Mouse (Mus musculus): Measurements from ENCODE around the gene Vps37d.
"Not testable (repeated sequence)": the region's sequence is repeated elsewhere in the genome, so short reads cannot be mapped to it uniquely, and the experiment has no call there.

The Vps37d gene

DNA sequence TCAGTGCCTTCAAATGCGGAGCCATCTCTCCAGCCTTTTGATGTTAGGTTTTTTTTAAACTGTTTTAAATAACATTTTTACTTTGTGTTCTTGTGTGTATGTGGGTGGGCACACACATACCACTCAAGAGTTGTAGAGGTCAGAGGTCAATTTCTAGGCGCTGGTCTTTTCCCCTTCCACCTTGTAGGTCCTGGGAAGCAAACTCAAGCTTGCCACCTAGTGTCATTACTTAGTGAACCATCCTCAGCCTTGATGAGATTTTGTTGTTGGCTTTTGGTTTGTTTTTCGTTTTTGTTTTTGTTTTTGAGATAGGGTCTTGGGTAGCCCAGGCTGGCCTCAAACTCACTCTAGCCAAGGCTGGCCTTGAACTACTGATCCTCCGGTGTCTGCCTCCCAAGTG lies 2.4 kb downstream of the Vps37d start:
- DNase-seq (ENCODE audit: low spot score in 2 of 2) = no peak

- DNase-seq (ENCODE audit: low spot score in 2 of 2) = no peak
Observed at GRCm38 (mm10) chr5:135073349-135074150, 4.5 kb downstream of the Vps37d start.

GRCm38 (mm10) chr5:135072720-135073119 lies 5.3 kb downstream of the Vps37d start:
- DNase-seq (ENCODE audit: low spot score in 2 of 2) = no peak

DNA sequence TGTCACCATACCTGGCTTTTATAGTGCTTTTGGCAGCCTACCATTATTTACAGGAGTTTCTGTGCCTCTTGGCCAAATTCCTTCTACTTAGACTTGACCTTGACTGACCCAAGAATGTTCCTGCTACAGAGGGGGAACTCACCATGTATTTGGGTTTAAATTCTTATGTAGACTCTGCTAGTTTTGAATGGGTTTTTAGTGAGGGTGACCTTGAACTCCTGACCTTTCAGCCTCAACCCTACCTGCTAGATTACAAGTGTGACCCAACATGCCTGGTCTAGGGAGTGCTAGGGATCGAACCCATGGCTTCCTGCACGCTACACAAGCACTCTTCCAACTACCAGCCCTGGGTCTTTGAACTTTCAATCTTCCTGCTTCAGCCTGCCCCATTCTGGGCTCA lies 6.0 kb downstream of the Vps37d start:
- DNase-seq (ENCODE audit: low spot score in 2 of 2) = no peak

GRCm38 (mm10) chr5:135070448-135070847 lies 7.6 kb downstream of the Vps37d start:
- no peak for DNase-seq (ENCODE audit: low spot score in 2 of 2)

- no peak for DNase-seq (ENCODE audit: low spot score in 2 of 2)
Observed at GRCm38 (mm10) chr5:135066008-135066407, 12.1 kb downstream of the Vps37d start.

GRCm38 (mm10) chr5:135064909-135065446 lies 13.1 kb downstream of the Vps37d start, which contains the start of gene Bud23:
Gene Bud23, minus strand, starts transcription at chr5:135064959.
- DNase-seq (ENCODE audit: low spot score in 2 of 2) = not testable (repeated sequence)

- DNase-seq (ENCODE audit: low spot score in 2 of 2) = no peak
Observed at GRCm38 (mm10) chr5:135064382-135064766, 13.7 kb downstream of the Vps37d start.

DNA sequence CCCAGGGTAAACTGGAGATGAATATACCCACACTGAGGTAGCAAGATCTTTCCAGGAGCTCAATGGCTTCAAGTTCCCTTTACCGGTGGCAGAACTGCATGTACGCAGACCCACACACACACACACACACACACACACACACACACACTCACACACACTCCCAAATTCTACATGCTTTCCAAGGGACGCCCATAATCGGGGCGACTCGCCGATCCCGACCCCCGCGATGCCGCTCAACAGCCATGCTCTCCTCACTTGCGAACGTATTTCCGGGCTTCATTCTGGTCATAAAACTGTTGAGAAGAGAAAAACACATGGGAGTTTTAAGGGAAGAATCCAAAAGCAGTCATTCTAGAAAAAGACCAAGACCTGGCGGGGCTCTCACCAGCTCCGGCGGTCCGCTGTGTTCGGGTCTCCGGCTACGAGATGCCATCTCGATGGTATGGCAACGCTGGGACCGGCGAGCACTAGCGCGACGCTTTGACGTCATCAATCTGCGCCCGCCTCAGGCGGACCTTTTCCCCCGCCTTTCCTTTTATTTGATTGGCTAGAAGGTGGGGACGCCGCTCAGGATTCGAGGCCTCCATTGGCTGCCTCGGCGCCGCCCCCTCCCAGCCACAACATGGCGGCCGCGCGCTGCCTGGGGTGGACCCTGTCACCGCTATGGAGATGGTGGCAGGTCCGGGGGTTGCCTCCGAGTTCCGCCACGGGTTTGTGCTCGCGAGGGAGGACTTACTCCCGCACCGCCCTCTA lies 14.3 kb downstream of the Vps37d start, which contains the start of gene Dnajc30:
Gene Dnajc30, plus strand, starts transcription at position 574 of the 753 bp plus-strand sequence.
- DNase-seq (ENCODE audit: low spot score in 2 of 2) = peak; percentile 96 to 97

DNA sequence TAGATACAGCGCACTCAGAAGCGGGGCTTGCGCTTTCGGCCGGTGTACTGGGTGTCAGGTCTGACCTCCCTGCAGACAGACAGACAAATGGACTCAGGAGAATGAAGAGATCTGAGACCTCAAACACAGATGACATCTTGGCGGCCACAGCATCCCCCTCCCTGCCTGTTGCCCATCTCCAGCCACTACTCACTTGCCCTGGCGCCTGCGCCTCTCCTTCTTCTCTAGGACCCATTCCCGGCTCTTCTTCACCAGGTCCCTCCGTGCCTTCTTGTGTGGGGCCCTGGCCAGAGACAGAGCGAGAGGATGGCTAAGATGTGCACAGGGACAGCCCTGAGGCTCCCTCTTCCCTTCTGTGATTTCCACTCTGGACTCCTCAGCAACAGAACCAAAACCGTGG lies 24.7 kb downstream of the Vps37d start:
- no peak for DNase-seq (ENCODE audit: low spot score in 2 of 2)

DNA sequence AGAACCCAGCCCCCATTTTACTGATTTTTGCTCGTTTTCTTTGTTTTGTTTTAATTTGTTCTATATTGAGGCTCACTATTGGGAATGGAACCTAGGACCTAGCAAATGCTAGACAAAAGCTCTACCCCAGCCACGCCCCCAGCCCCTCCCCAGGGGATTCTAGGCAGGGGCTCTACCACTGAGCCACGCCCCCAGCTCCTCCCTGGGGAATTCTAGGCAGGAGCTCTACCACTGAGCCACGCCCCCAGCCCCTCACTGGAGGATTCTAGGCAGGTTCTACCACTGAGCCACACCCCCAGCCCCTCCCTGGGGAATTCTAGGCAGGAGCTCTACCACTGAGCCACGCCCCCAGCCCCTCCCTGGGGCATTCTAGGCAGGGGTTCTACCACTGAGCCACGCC lies 28.8 kb downstream of the Vps37d start:
- DNase-seq (ENCODE audit: low spot score in 2 of 2) = not testable (repeated sequence)

GRCm38 (mm10) chr5:135048539-135048938 lies 29.5 kb downstream of the Vps37d start:
- DNase-seq (ENCODE audit: low spot score in 2 of 2) = no peak

DNA sequence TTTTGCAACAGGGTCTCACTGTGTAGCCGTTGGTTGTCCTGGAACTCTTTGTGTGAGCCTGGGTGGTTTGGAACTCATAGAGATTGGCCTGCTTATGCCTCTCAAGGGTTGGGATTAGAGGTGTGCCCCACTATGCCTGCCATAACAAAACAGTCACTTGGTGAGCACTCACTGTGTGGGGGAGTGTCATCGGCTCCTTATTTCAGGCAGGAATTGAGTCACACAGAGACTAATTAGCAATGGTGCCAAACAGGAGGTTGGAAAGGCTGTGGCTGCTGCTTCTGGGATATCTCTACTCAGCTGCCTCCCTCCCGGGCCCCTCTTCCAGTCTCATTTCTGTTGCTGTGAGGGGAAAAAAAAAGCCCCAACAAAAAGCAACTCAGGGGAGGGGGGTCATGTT lies 33.5 kb downstream of the Vps37d start:
- DNase-seq (ENCODE audit: low spot score in 2 of 2) = no peak

DNA sequence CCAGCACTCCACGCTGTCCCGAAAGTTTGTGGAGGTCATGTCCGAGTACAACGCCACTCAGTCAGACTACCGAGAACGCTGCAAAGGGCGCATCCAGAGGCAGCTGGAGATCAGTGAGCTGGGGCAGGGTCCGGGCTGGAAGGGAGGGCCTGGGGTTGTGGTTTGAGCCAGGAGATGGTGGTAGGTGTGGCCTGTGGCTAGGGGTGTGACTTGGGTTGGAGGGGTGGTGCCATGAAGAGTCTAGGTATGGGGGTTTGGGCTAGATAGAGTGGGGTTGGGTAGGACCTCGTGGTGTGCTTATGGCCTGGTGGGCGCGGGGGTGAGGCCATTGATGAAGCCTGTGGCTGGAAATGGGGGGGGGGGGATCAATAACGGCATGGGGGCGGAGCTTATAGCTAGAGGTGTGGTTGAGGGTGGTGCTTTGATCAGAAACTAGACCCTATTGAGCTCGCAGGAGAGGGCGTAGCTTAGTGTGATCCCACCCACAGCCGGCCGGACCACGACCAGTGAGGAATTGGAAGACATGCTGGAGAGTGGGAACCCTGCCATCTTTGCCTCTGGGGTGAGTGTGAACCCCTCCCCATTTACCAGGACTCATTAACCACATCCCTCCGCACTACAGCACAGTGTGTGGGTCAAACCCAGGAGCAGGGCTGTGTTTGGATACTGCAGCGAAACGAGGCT lies 35.8 kb downstream of the Vps37d start:
- no peak for DNase-seq (ENCODE audit: low spot score in 2 of 2)

DNA sequence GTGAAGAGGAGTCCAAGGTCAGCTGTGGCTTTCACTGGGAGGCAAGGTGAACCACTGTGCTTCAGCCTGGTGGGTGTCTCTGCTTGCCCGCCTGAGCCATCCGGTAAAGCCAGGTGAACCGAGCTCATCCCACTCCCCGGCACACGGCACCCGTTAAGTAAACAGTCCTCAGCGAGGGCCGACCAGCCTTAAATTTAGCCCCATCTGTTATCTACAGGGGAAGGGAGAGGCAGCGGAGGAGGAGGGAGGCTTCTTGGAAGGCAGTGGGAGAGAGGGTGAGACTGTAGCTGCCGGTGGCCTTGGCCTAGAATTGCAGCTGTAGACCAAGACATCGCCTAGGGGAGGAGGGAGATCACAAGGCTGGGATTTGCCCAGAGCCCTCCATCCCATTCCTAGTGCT lies 37.3 kb downstream of the Vps37d start:
- no peak for DNase-seq (ENCODE audit: low spot score in 2 of 2)

DNA sequence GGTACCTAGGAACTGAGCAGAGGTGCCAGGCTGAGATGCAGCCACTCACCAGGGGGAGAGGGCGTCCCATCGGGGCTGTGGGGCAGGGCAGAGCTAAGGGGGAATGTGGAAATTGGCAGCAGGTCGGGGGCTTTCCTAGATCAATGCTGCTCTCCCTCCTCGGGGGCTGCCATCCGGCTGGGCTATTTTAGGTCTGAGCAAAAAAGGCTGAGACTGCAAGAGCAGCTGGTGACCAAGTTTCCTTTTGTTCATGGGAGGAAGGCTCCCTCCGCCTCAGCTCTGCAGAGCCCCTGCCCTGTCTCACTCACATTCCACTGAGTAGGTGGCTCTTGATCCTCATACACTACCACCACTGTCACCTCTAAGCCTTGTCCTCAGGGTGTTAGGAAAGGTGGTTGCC lies 38.0 kb downstream of the Vps37d start:
- no peak for DNase-seq (ENCODE audit: low spot score in 2 of 2)

GRCm38 (mm10) chr5:135039541-135039940 lies 38.5 kb downstream of the Vps37d start:
- no peak for DNase-seq (ENCODE audit: low spot score in 2 of 2)

DNA sequence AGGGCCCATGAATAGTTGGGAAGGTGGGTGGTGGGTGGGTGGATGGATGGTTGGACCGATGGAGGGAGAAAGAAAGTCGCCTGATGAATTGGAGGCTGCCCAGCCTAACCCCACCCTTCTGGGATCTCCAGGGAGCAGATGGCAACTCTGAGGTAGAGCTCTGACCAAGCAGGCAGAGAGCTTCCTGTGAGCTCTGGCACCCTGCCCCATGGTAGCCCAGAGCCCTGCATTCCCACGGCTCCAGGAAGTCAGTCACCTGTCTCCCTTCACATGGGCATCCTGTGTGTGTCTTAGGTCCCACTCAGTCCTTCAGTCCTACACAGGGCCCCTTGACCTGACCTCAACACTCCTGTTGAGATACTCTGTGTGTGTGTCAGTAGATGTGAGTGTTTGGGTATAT lies 40.1 kb downstream of the Vps37d start:
- no peak for DNase-seq (ENCODE audit: low spot score in 2 of 2)

DNA sequence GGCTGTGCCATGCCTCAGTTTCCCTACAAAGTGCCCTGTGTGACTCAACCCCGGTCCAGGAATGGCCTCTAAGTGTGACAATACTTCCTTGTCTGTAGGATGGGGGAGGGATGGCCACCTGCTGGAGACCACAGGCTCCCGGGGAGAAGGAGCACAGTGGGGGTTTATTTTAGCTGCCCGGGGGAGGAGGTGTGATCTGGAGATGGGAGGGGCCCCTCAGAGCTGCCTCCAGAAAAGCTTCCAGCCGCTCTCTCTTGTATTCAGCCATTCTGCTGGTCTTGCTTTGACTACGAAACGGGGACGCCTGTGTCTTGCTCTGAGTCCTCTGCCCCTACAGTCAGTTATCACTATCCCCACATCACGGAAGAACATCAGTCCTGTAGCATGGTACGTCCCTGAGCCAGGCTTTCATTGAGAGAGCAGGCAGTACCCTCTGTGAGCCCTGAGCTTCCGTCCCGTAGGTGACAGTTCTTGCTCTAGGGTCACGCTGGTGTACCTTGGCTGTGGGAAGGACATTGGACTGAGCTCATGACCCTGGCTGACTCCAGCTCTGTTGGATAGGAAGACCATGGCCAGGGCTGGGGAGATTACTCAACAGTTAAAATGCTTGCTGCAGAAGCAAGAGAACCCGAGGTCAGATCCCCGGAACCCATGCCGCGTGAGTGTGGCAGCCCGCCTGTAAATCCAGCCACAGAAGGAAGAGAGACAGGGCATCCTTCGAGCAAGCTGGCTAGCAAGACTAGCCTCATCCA lies 42.3 kb downstream of the Vps37d start:
- no peak for DNase-seq (ENCODE audit: low spot score in 2 of 2)

DNA sequence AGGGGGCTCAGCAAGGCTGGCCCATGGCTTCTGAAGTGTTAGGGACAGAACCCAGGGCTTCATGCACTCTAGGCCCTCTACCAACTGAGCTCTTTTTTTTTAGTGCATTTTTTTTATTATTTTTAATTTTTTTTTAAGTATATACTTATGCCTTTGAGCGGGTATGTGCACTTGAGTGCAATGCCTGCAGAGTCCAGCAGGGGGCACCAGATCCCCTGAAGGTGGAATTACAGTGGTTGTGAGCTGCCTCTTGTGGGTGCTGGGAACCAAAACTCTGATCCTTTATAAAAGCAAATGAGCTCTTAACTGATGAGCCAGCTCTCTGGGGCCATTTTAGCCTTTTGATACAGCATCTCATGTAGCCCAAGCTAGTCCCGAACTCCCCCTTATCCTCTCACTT lies 43.5 kb downstream of the Vps37d start:
- DNase-seq (ENCODE audit: low spot score in 2 of 2) = no peak

DNA sequence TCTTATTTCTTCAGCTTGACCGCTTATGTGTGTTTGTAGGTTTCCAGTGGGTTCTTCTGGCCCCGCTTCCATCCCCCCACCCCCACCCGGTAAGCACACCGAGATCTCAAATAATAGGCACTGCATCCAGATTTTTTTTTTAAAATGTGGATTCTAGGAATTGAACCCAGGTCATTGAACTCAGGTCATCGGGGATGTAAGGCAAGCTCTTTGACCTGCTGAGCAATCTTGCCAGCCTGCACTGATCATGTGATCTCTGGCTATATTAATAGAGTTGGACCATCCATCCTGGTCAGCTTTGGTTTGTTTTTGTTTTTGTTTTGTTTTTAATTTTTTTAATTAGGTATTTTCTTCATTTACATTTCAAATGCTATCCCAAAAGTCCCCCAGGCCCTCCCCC lies 45.5 kb downstream of the Vps37d start:
- no peak for DNase-seq (ENCODE audit: low spot score in 2 of 2)

Data from spleen, postnatal 36 days (tissue).